Mouse (Mus musculus): ENCODE measurements around the gene Mtmr6. TPM values are rescaled to one million over a fixed set of nuclear protein-coding genes. Genes with fewer than 3 reads are reported as not detected.
"Not testable (repeated sequence)": the region's sequence is repeated elsewhere in the genome, so short reads cannot be mapped to it uniquely, and the experiment has no call there.

Mtmr6 gene
- polyA plus RNA-seq, 1 experiment, result not detected

- no peak overlapping the region for H3K27ac ChIP-seq (ENCODE audit: insufficient read depth, low read depth, low read length)
- no peak for TF ChIP-seq POLR2A (IDR thresholded peaks at IDR 0.05; ENCODE audit: insufficient read depth, low read depth, low read length)
- TF ChIP-seq CTCF (IDR thresholded peaks at IDR 0.05; ENCODE audit: insufficient read depth, low read depth, low read length), result no peak
- 70% methylated on average over 6 of the region's 6 CpGs for WGBS
Observed at GRCm38 (mm10) chr14:60308113-60308512, 43.1 kb downstream of the Mtmr6 start.

GRCm38 (mm10) chr14:60310691-60311090 is 45.7 kb downstream of the Mtmr6 start:
- no peak for TF ChIP-seq CTCF (IDR thresholded peaks at IDR 0.05; ENCODE audit: insufficient read depth, low read depth, low read length)
- TF ChIP-seq POLR2A (IDR thresholded peaks at IDR 0.05; ENCODE audit: insufficient read depth, low read depth, low read length), result no peak
- H3K4me1 ChIP-seq (ENCODE audit: control insufficient read depth, insufficient read depth, low read length), result no peaks in the 10 kb centered on the region
- WGBS, result 19% methylated on average over 4 of the region's 4 CpGs
- H3K27ac ChIP-seq (ENCODE audit: insufficient read depth, low read depth, low read length), result no peak overlapping the region
- H3K4me3 ChIP-seq (ENCODE audit: insufficient read depth, low read depth, low read length), result no peak overlapping the region

More at GRCm38 (mm10) chr14:60308113-60308512, 43.1 kb downstream of the Mtmr6 start:
- Histone ChIP-seq H3K4me3 (ENCODE audit: insufficient read depth, low read depth, low read length) (no peak overlapping the region), H3K4me1 (ENCODE audit: control insufficient read depth, insufficient read depth, low read length) (no peaks in the 10 kb centered on the region)

- Histone ChIP-seq H3K27ac (ENCODE audit: insufficient read depth, low read depth, low read length) (no peak overlapping the region), H3K4me1 (ENCODE audit: control insufficient read depth, insufficient read depth, low read length) (no peaks in the 10 kb centered on the region), H3K4me3 (ENCODE audit: insufficient read depth, low read depth, low read length) (no peak overlapping the region)
- no peak for TF ChIP-seq CTCF (IDR thresholded peaks at IDR 0.05; ENCODE audit: insufficient read depth, low read depth, low read length)
- no peak for TF ChIP-seq POLR2A (IDR thresholded peaks at IDR 0.05; ENCODE audit: insufficient read depth, low read depth, low read length)
- 100% methylated on average over 1 of the region's 1 CpGs for WGBS
Observed at GRCm38 (mm10) chr14:60319231-60319630, 54.2 kb downstream of the Mtmr6 start.

- WGBS, result 82% methylated on average over 3 of the region's 3 CpGs
- no peak overlapping the region for H3K27ac ChIP-seq (ENCODE audit: insufficient read depth, low read depth, low read length)
- H3K4me1 ChIP-seq (ENCODE audit: control insufficient read depth, insufficient read depth, low read length), result no peaks in the 10 kb centered on the region
- TF ChIP-seq CTCF (IDR thresholded peaks at IDR 0.05; ENCODE audit: insufficient read depth, low read depth, low read length) (no peak), POLR2A (IDR thresholded peaks at IDR 0.05; ENCODE audit: insufficient read depth, low read depth, low read length) (no peak)
- H3K4me3 ChIP-seq (ENCODE audit: insufficient read depth, low read depth, low read length), result no peak overlapping the region
Observed at GRCm38 (mm10) chr14:60320813-60321212, 55.8 kb downstream of the Mtmr6 start.

- H3K4me3 ChIP-seq (ENCODE audit: insufficient read depth, low read depth, low read length); H3K27ac ChIP-seq (ENCODE audit: insufficient read depth, low read depth, low read length); H3K4me1 ChIP-seq (ENCODE audit: control insufficient read depth, insufficient read depth, low read length): not testable (repeated sequence)
- WGBS, result 66% methylated on average over 5 of the region's 5 CpGs
Observed at GRCm38 (mm10) chr14:60340001-60340400, 75.0 kb downstream of the Mtmr6 start.

- H3K4me3 ChIP-seq (ENCODE audit: insufficient read depth, low read depth, low read length), result no peak overlapping the region
- WGBS, result 69% methylated on average over 4 of the region's 4 CpGs
- TF ChIP-seq CTCF (IDR thresholded peaks at IDR 0.05; ENCODE audit: insufficient read depth, low read depth, low read length) (no peak), POLR2A (IDR thresholded peaks at IDR 0.05; ENCODE audit: insufficient read depth, low read depth, low read length) (no peak)
- no peak overlapping the region for H3K27ac ChIP-seq (ENCODE audit: insufficient read depth, low read depth, low read length)
- H3K4me1 ChIP-seq (ENCODE audit: control insufficient read depth, insufficient read depth, low read length), result no peaks in the 10 kb centered on the region
Observed at GRCm38 (mm10) chr14:60340570-60340969, 75.5 kb downstream of the Mtmr6 start.

GRCm38 (mm10) chr14:60345326-60345876 is 80.4 kb downstream of the Mtmr6 start:
- 93% methylated on average over 6 of the region's 6 CpGs for WGBS
- Histone ChIP-seq H3K4me1 (ENCODE audit: control insufficient read depth, insufficient read depth, low read length) (no peaks in the 10 kb centered on the region), H3K4me3 (ENCODE audit: insufficient read depth, low read depth, low read length) (no peak overlapping the region), H3K27ac (ENCODE audit: insufficient read depth, low read depth, low read length) (no peak overlapping the region)
- no peak for TF ChIP-seq POLR2A (IDR thresholded peaks at IDR 0.05; ENCODE audit: insufficient read depth, low read depth, low read length)
- no peak for TF ChIP-seq CTCF (IDR thresholded peaks at IDR 0.05; ENCODE audit: insufficient read depth, low read depth, low read length)

Other genes starting within 250 kb of the Mtmr6 start
- gene Atp8a2, start 68.0 kb upstream of the Mtmr6 start, polyA plus RNA-seq (2012; ENCODE audit: insufficient read depth, insufficient read length, low replicate concordance, missing spikeins), result not detected in 2 replicates
- gene Nupl1, start 13.8 kb upstream of the Mtmr6 start, polyA plus RNA-seq (2012; ENCODE audit: insufficient read depth, insufficient read length, low replicate concordance, missing spikeins), result not detected in 2 replicates
- gene Gm49336, start 13.7 kb upstream of the Mtmr6 start, polyA plus RNA-seq (2012; ENCODE audit: insufficient read depth, insufficient read length, low replicate concordance, missing spikeins), result 109 TPM in 1 of 2 replicates, not detected in the other
- gene Amer2, start 108.0 kb downstream of the Mtmr6 start, polyA plus RNA-seq (2012; ENCODE audit: insufficient read depth, insufficient read length, low replicate concordance, missing spikeins), result not detected in 2 replicates